Mouse (Mus musculus) cerebellum, adult 11-12 months (tissue): ENCODE results near the gene Spred2.
A peak's percentile ranks its signal among the peaks of the same experiment; 100 is the strongest.
"Not testable (repeated sequence)": the region's sequence is repeated elsewhere in the genome, so short reads cannot be mapped to it uniquely, and the experiment has no call there.

Experiments used
- DNase-seq: peaks from one replicate; pipeline ENCODE4 v3.0.0; 2022

Spred2 gene

GRCm38 (mm10) chr11:20027719-20028118 is 103.5 kb downstream of the Spred2 start:
- no peak for DNase-seq

GRCm38 (mm10) chr11:20028396-20028795 is 104.2 kb downstream of the Spred2 start:
- no peak for DNase-seq

GRCm38 (mm10) chr11:20029014-20029413 is 104.8 kb downstream of the Spred2 start:
- no peak for DNase-seq

- DNase-seq = not testable (repeated sequence)
These were observed 106.8 kb downstream of the Spred2 start for GRCm38 (mm10) chr11:20030973-20031372.

GRCm38 (mm10) chr11:20031536-20031935 is 107.4 kb downstream of the Spred2 start:
- no peak for DNase-seq

GRCm38 (mm10) chr11:20033541-20034160 is 109.5 kb downstream of the Spred2 start:
- no peak for DNase-seq

- DNase-seq = no peak
These were observed 110.3 kb downstream of the Spred2 start for GRCm38 (mm10) chr11:20034337-20034947.

- no peak for DNase-seq
These were observed 111.3 kb downstream of the Spred2 start for GRCm38 (mm10) chr11:20035343-20035928.

- no peak for DNase-seq
These were observed 111.8 kb downstream of the Spred2 start for GRCm38 (mm10) chr11:20035972-20036371.

GRCm38 (mm10) chr11:20037739-20038138 is 113.6 kb downstream of the Spred2 start:
- DNase-seq = peak; percentile 24

- DNase-seq = peak; percentile 59
These were observed 114.5 kb downstream of the Spred2 start for GRCm38 (mm10) chr11:20038723-20039122.

GRCm38 (mm10) chr11:20041164-20041920 is 117.2 kb downstream of the Spred2 start:
- no peak for DNase-seq

- no peak for DNase-seq
These were observed 117.9 kb downstream of the Spred2 start for GRCm38 (mm10) chr11:20042106-20042505.

- DNase-seq = no peak
These were observed 119.1 kb downstream of the Spred2 start for GRCm38 (mm10) chr11:20043256-20043655.

- no peak for DNase-seq
These were observed 121.4 kb downstream of the Spred2 start for GRCm38 (mm10) chr11:20045586-20045985.

GRCm38 (mm10) chr11:20052814-20053536 is 128.8 kb downstream of the Spred2 start:
- no peak for DNase-seq

- no peak for DNase-seq
These were observed 129.8 kb downstream of the Spred2 start for GRCm38 (mm10) chr11:20053951-20054350.

GRCm38 (mm10) chr11:20054617-20055016 is 130.4 kb downstream of the Spred2 start:
- no peak for DNase-seq

GRCm38 (mm10) chr11:20056168-20056567 is 132.0 kb downstream of the Spred2 start:
- no peak for DNase-seq

- no peak for DNase-seq
These were observed 133.3 kb downstream of the Spred2 start for GRCm38 (mm10) chr11:20057429-20057828.

- DNase-seq = no peak
These were observed 135.6 kb downstream of the Spred2 start for GRCm38 (mm10) chr11:20059736-20060135.

- not testable (repeated sequence) for DNase-seq
These were observed 138.6 kb downstream of the Spred2 start for GRCm38 (mm10) chr11:20062801-20063200.

- not testable (repeated sequence) for DNase-seq
These were observed 139.9 kb downstream of the Spred2 start for GRCm38 (mm10) chr11:20064086-20064485.
